Mouse (Mus musculus) kidney, adult 11 months (tissue): ENCODE results near the gene Olfr1484.
"Not testable (repeated sequence)": the region's sequence is repeated elsewhere in the genome, so short reads cannot be mapped to it uniquely, and the experiment has no call there.

Source experiments
- DNase-seq: peaks from one replicate; pipeline ENCODE4 v3.0.0; 2022

The Olfr1484 gene

DNA sequence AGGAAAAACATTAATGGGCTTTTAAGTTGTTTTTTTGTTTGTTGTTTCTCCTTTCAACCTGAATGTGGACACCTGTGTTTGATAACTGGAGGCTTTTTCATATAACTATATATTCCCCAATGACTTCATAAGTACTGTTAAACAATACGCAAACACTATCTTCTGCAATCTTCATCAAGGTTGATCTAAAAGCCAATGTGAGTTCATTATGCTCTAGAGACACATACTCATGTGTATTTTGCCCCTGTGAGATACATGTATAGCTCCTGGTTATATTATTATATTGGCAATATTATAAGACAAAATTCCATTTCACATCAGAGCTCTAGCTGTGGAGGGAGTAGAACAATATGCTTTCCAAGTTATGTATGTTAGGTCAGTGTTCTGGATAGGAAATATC lies at the start of gene Olfr1484:
Gene Olfr1484, plus strand, starts transcription at position 301 of the 400 bp plus-strand sequence.
- DNase-seq, result no peak

- not testable (repeated sequence) for DNase-seq
Observed at GRCm38 (mm10) chr19:13617075-13617474, 33.8 kb downstream of the Olfr1484 start, which contains the start of gene Olfr1487. Olfr1487 (plus strand) TSS chr19:13617375.

DNA sequence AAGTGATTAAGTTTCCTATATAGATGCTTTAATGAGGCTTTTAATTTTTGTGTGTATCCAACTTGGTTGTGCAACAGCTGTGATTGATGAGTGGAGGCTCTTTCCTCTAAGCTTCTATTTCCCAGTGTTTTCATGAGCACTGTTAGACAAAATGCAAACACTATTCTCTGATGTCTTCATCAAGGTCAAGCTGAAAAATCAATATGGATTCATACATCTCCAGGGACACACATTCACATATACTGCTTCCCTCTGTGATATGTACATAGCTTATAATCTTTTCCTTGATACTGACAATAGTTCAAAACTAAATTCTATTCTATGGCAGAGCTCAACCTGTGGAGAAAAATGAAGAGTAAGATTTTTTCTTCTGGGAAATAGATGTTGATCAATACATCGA lies 48.0 kb downstream of the Olfr1484 start, which contains the start of gene Olfr1489:
Gene Olfr1489, plus strand, starts transcription at position 301 of the 400 bp plus-strand sequence.
- DNase-seq, result no peak
